Mouse (Mus musculus) stomach, postnatal 0 days (tissue): Measurements from ENCODE around the gene Uts2r.

Experiments
- CTCF ChIP-seq: IDR thresholded peaks from 2 replicates; pipeline ENCODE4 v1.5.1; 2016; ENCODE audit warnings: antibody characterized with exemption, low read depth, mild to moderate bottlenecking, moderate library complexity
- EP300 ChIP-seq: optimal IDR thresholded peaks from 2 replicates; pipeline ENCODE3; 2016; ENCODE audit warnings: antibody characterized with exemption

DNA sequence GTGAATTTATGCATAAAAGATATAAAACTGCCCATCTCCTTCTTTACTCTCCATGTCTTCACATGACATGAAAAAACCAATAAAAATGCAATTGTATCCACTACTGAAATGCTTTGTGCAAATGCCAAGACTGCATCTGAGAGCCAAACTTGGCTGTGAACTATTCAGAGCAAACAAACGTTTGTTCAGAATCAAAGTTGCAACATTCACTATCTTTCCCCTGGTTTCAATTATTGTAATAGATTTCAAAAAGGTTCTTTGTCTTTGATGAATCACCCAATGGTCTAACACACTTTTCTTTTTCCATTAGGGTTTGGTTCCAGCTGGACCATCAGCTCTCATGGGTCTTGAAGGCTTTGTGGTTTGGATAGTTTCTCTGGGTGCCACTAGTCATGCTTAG, 30.5 kb upstream of the Uts2r start:
- TF ChIP-seq EP300 (no peak), CTCF (no peak)
